Mouse (Mus musculus) forebrain, embryonic 12.5 days (tissue): Measurements from ENCODE around the gene Fam129b. TPM values are rescaled to one million over a fixed set of nuclear protein-coding genes. Genes with fewer than 3 reads are reported as not detected.
"Not testable (repeated sequence)": the region's sequence is repeated elsewhere in the genome, so short reads cannot be mapped to it uniquely, and the experiment has no call there.

Experiments
- ATAC-seq: fragments of 200-750 bp; cut with Nextera tagmentation; 2 replicates; pipeline ENCODE4 v1.8.0; 2017; ENCODE audit warnings: moderate TSS enrichment; ENCODE audit not compliant: low FRiP score
- H3K27ac ChIP-seq: fragments of 300-500 bp; sonication (generic); 2 replicates; pipeline ENCODE4 v1.5.1; 2016; ENCODE audit warnings: mild to moderate bottlenecking
- H3K27me3 ChIP-seq: fragments of 300-500 bp; sonication (generic); 2 replicates; pipeline ENCODE4 v1.6.1; 2016; ENCODE audit warnings: mild to moderate bottlenecking
- H3K36me3 ChIP-seq: fragments of 300-500 bp; sonication (generic); replicated peaks from 2 replicates; pipeline ENCODE4 v1.6.1; 2016; ENCODE audit warnings: mild to moderate bottlenecking
- H3K4me1 ChIP-seq: fragments of 300-500 bp; sonication (generic); 2 replicates; pipeline ENCODE4 v1.6.1; 2016
- H3K4me2 ChIP-seq: fragments of 300-500 bp; sonication (generic); 2 replicates; pipeline ENCODE4 v1.6.1; 2016; ENCODE audit warnings: mild to moderate bottlenecking, moderate library complexity
- H3K4me3 ChIP-seq: fragments of 300-500 bp; sonication (generic); replicated peaks from 2 replicates; pipeline ENCODE4 v1.5.1; 2016; ENCODE audit warnings: mild to moderate bottlenecking
- H3K9ac ChIP-seq: fragments of 300-500 bp; sonication (generic); 2 replicates; pipeline ENCODE4 v1.6.1; 2016; ENCODE audit warnings: mild to moderate bottlenecking
- H3K9me3 ChIP-seq: fragments of 300-500 bp; sonication (generic); 2 replicates; pipeline ENCODE4 v1.6.1; 2016
- WGBS: fragments of 180-500 bp; shearing (Covaris S2); methylation state at CpG from one replicate; pipeline ENCODE4 v1.1.7; 2016; 5-methylcytosine and 5-hydroxymethylcytosine counted together
- polyA plus RNA-seq: library from polyadenylated mRNA; unstranded; fragments of >200 nt; fragmentation: Nextera tagmentation; extraction: Ambion mirVana; gene quantifications from 2 replicates; pipeline ENCODE4 v1.2.1, GENCODE M21; 2016

Gene Fam129b
- polyA plus RNA-seq, 1 experiment from 2014 or later, result 27.3 TPM

- Histone ChIP-seq H3K36me3 (no peaks in the 10 kb centered on the region), H3K4me3 (peak overlapping the region; percentile 81), H3K4me1 (peaks cover 17% of the 10 kb centered on the region), H3K27me3 (peaks cover 17% of the 10 kb centered on the region), H3K27ac (no peak overlapping the region), H3K9me3 (no peaks in the 10 kb centered on the region), H3K9ac (peak overlapping the region; percentile 85; the same call in 1 of the 2 replicates), H3K4me2 (peak overlapping the region; percentile 95)
- 0 out of 2 replicates have a peak, but pooled peaks have one; percentile 28 for ATAC-seq
- WGBS, result 51% methylated on average over 6 of the region's 6 CpGs
Measured at GRCm38 (mm10) chr2:32847468-32847821, 28.5 kb upstream of the Fam129b start.

GRCm38 (mm10) chr2:32852156-32852555, 23.8 kb upstream of the Fam129b start:
- no peak for ATAC-seq
- no peaks in the 10 kb centered on the region for H3K36me3 ChIP-seq
- H3K9ac ChIP-seq, result peak overlapping the region; percentile 4; the same call in 1 of the 2 replicates
- no peaks in the 10 kb centered on the region for H3K9me3 ChIP-seq
- H3K27me3 ChIP-seq, result peaks cover 25% of the 10 kb centered on the region
- WGBS, result 3% methylated on average over 20 of the region's 20 CpGs
- no peak overlapping the region for H3K27ac ChIP-seq
- H3K4me3 ChIP-seq, result no peak overlapping the region; the same call in 1 of the 2 replicates
- peaks cover 10% of the 10 kb centered on the region for H3K4me1 ChIP-seq
- H3K4me2 ChIP-seq, result peak overlapping the region; percentile 36; the same call in 1 of the 2 replicates

- not testable (repeated sequence) for H3K27ac ChIP-seq, H3K4me2 ChIP-seq, H3K36me3 ChIP-seq, H3K9ac ChIP-seq, H3K4me1 ChIP-seq, H3K9me3 ChIP-seq, H3K4me3 ChIP-seq, ATAC-seq
- peaks cover 25% of the 10 kb centered on the region for H3K27me3 ChIP-seq
- 72% methylated on average over 4 of the region's 4 CpGs for WGBS
Measured at GRCm38 (mm10) chr2:32853716-32854115, 22.2 kb upstream of the Fam129b start.

- Histone ChIP-seq H3K4me1 (peaks cover 5% of the 10 kb centered on the region), H3K9me3 (no peaks in the 10 kb centered on the region), H3K4me2 (no peak overlapping the region), H3K4me3 (no peak overlapping the region), H3K27me3 (peaks cover 25% of the 10 kb centered on the region), H3K9ac (no peak overlapping the region), H3K36me3 (no peaks in the 10 kb centered on the region), H3K27ac (no peak overlapping the region)
- 7% methylated on average over 8 of the region's 8 CpGs for WGBS
- 0 out of 2 replicates have a peak, but pooled peaks have one; percentile 63 for ATAC-seq
Measured at GRCm38 (mm10) chr2:32854206-32854605, 21.7 kb upstream of the Fam129b start.

GRCm38 (mm10) chr2:32855046-32855785, 20.7 kb upstream of the Fam129b start:
- Histone ChIP-seq H3K9ac (no peak overlapping the region), H3K4me3 (no peak overlapping the region), H3K4me1 (peaks cover 5% of the 10 kb centered on the region), H3K4me2 (no peak overlapping the region), H3K9me3 (no peaks in the 10 kb centered on the region), H3K27me3 (peaks cover 25% of the 10 kb centered on the region), H3K36me3 (no peaks in the 10 kb centered on the region), H3K27ac (no peak overlapping the region)
- whole genome bisulfite sequencing, result 69% methylated on average over 7 of the region's 7 CpGs
- ATAC-seq, result no peak

GRCm38 (mm10) chr2:32855790-32856465, 20.0 kb upstream of the Fam129b start:
- WGBS, result 40% methylated on average over 5 of the region's 5 CpGs
- H3K27ac ChIP-seq, result no peak overlapping the region
- ATAC-seq, result no peak

GRCm38 (mm10) chr2:32857584-32857983, 18.3 kb upstream of the Fam129b start:
- ATAC-seq, result peak; percentile 61
- no peak overlapping the region for H3K27ac ChIP-seq
- H3K36me3 ChIP-seq, result no peaks in the 10 kb centered on the region
- no peak overlapping the region for H3K4me3 ChIP-seq
- H3K4me1 ChIP-seq, result no peaks in the 10 kb centered on the region
- H3K9me3 ChIP-seq, result no peaks in the 10 kb centered on the region
- H3K27me3 ChIP-seq, result peaks cover 7% of the 10 kb centered on the region
- WGBS, result 0% methylated on average over 7 of the region's 7 CpGs
- no peak overlapping the region for H3K9ac ChIP-seq
- H3K4me2 ChIP-seq, result no peak overlapping the region

More at GRCm38 (mm10) chr2:32855790-32856465, 20.0 kb upstream of the Fam129b start:
- Histone ChIP-seq H3K9me3 (no peaks in the 10 kb centered on the region), H3K4me2 (no peak overlapping the region), H3K9ac (no peak overlapping the region; the same call in 1 of the 2 replicates), H3K27me3 (peaks cover 21% of the 10 kb centered on the region), H3K36me3 (no peaks in the 10 kb centered on the region), H3K4me1 (peaks cover 5% of the 10 kb centered on the region), H3K4me3 (no peak overlapping the region)

GRCm38 (mm10) chr2:32859010-32859621, 16.8 kb upstream of the Fam129b start:
- Histone ChIP-seq H3K36me3 (no peaks in the 10 kb centered on the region), H3K9me3 (no peaks in the 10 kb centered on the region), H3K9ac (no peak overlapping the region), H3K4me2 (no peak overlapping the region), H3K27ac (no peak overlapping the region), H3K27me3 (no peaks in the 10 kb centered on the region), H3K4me3 (no peak overlapping the region), H3K4me1 (no peaks in the 10 kb centered on the region)
- WGBS, result 51% methylated on average over 10 of the region's 10 CpGs
- peak; percentile 45; the same call in 1 of the 2 replicates for ATAC-seq

- Histone ChIP-seq H3K4me2 (no peak overlapping the region), H3K9me3 (no peaks in the 10 kb centered on the region), H3K36me3 (no peaks in the 10 kb centered on the region), H3K4me1 (no peaks in the 10 kb centered on the region), H3K27me3 (no peaks in the 10 kb centered on the region), H3K9ac (no peak overlapping the region), H3K27ac (no peak overlapping the region), H3K4me3 (no peak overlapping the region)
- ATAC-seq, result no peak
- WGBS, result 78% methylated on average over 5 of the region's 5 CpGs
Measured at GRCm38 (mm10) chr2:32859622-32860012, 16.3 kb upstream of the Fam129b start.

- H3K9ac ChIP-seq, result no peak overlapping the region
- no peaks in the 10 kb centered on the region for H3K27me3 ChIP-seq
- no peak overlapping the region for H3K4me2 ChIP-seq
- H3K9me3 ChIP-seq, result no peaks in the 10 kb centered on the region
- H3K4me1 ChIP-seq, result no peaks in the 10 kb centered on the region
- ATAC-seq, result no peak
- no peak overlapping the region for H3K27ac ChIP-seq
- H3K4me3 ChIP-seq, result no peak overlapping the region
- WGBS, result 79% methylated on average over 8 of the region's 8 CpGs
- no peaks in the 10 kb centered on the region for H3K36me3 ChIP-seq
Measured at GRCm38 (mm10) chr2:32860799-32861198, 15.1 kb upstream of the Fam129b start.

GRCm38 (mm10) chr2:32863317-32863716, 12.6 kb upstream of the Fam129b start:
- H3K36me3 ChIP-seq, result no peaks in the 10 kb centered on the region
- no peak for ATAC-seq
- no peaks in the 10 kb centered on the region for H3K4me1 ChIP-seq
- H3K4me3 ChIP-seq, result no peak overlapping the region
- H3K27ac ChIP-seq, result no peak overlapping the region
- no peak overlapping the region for H3K4me2 ChIP-seq
- no peaks in the 10 kb centered on the region for H3K9me3 ChIP-seq
- no peak overlapping the region for H3K9ac ChIP-seq
- no peaks in the 10 kb centered on the region for H3K27me3 ChIP-seq
- 95% methylated on average over 3 of the region's 3 CpGs for WGBS

GRCm38 (mm10) chr2:32864755-32865154, 11.2 kb upstream of the Fam129b start:
- no peak for ATAC-seq
- H3K9me3 ChIP-seq, result no peaks in the 10 kb centered on the region
- H3K9ac ChIP-seq, result no peak overlapping the region
- no peak overlapping the region for H3K27ac ChIP-seq
- H3K27me3 ChIP-seq, result no peaks in the 10 kb centered on the region
- H3K4me3 ChIP-seq, result no peak overlapping the region
- H3K4me2 ChIP-seq, result no peak overlapping the region
- 73% methylated on average over 2 of the region's 2 CpGs for WGBS
- H3K36me3 ChIP-seq, result no peaks in the 10 kb centered on the region
- H3K4me1 ChIP-seq, result no peaks in the 10 kb centered on the region
